Mouse (Mus musculus) ovary, postnatal 14 days (tissue): ENCODE measurements around the gene Chd9.
A peak's percentile ranks its signal among the peaks of the same experiment; 100 is the strongest.

ENCODE experiments used
- DNase-seq: peaks from one replicate; pipeline ENCODE4 v3.0.0; 2022; ENCODE audit warnings: low spot score

Chd9 gene

GRCm38 (mm10) chr8:90839725-90840714 lies 11.9 kb downstream of the Chd9 start:
- no peak for DNase-seq

- DNase-seq = no peak
Measured at GRCm38 (mm10) chr8:90841321-90841720, 13.2 kb downstream of the Chd9 start.

GRCm38 (mm10) chr8:90843127-90843526 lies 15.0 kb downstream of the Chd9 start:
- DNase-seq = no peak

- DNase-seq = no peak
Measured at GRCm38 (mm10) chr8:90844179-90844967, 16.2 kb downstream of the Chd9 start.

DNA sequence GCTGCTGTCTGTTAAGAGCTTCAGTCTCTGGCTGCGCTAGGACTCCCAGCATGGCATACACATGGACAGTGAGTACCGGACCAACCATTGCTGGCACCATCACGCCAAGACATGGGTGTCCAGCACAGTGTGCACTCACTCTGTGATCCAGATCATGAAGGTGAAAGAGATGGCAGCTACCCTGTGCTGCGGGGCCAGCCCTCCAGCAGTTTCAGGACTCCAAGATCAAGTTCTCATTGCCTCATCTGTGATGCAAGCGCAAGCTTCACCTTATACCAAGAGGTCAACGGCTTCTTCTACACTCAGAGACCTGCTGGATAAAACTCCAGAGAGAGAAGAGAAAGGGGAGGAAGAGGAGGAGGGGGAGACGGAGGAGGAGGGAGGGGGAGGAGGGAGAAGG lies 19.8 kb downstream of the Chd9 start:
- DNase-seq = no peak

DNA sequence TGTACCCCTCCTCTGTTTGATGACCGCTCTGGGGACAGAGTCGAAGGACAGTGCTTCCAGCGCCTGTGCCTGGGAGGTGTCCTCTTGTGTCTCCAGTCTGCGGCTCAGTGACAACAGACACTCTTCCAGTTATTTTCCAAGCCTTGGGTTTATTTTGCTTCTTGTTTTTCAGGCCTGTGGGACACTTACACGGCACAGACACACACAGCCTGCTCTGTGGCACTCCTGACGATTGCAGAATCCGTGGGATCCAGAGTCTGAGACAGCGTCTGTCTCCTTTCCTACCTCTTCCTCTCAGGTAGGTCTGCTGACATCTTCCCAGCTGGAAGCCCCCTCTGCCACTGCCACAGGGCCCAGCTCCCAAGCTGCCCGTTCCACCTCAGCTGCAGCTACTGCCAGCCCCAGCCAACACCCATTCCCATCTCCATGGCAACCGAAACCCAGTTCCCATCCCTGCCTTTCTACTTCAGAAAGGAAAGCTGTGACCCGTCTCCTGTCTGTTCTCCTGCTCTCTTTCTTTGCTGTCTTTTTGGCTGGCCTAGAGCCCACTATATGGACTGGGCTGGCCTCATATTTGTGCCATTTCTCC lies 21.4 kb downstream of the Chd9 start:
- DNase-seq = no peak

- DNase-seq = no peak
Measured at GRCm38 (mm10) chr8:90851544-90851943, 23.4 kb downstream of the Chd9 start.

DNA sequence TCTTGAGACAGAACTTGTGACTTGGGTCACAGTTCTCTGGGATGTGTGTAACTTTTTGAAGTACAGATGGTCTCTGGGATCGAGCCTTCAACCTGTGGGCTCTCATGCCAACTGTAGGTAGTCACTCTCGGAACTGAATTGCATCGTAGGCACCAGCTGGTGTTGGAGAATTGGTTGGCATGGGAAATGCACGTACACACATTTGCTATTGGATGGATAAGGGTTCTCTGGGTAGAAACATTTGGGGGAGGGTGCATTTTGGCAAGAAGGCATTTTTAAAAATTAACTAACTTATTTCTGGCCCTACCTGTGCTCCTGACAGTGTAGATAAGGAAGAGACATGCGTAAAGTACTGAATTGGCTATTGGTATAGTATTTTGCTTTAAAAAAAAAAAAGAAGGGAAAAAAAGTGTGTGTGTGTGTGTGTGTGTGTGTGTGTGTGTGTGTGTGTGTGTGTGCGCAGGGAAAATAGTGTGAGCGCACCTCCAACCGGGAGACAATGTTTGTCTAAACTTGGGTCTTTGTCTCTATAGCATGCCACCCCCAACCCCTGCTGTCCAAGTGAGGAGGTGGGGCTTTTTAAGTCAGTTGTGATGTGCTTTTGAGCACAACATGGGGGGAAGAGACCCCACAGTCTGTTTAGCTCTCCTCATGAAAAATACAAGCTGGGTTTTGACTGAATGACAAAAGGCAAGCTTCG lies 26.0 kb downstream of the Chd9 start:
- DNase-seq = no peak

DNA sequence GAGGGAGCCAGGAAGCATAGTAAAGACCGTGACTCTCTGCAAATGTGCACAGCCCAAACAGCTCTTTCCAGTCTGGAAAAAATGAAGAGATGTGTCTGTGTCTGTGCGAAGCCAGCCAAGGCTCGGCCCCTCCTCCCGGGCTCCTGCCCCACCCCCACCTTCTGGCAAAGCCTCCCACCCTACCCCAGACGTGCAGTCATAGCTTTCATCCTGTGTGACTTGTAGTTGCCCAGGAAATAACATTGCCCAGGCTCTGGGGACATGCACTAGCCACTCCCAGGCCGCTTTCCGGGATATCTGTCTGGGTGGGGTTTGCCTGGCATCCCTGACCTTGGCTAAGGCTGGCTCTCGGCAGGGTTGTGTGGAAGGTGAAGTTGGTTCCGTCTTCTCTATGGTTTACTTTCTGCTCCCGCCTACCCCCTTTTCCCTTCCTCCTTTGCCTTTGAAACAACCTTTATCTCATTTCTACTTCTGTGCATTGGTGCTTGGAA lies 26.6 kb downstream of the Chd9 start:
- DNase-seq = no peak

GRCm38 (mm10) chr8:90856171-90856570 lies 28.0 kb downstream of the Chd9 start:
- DNase-seq = no peak

DNA sequence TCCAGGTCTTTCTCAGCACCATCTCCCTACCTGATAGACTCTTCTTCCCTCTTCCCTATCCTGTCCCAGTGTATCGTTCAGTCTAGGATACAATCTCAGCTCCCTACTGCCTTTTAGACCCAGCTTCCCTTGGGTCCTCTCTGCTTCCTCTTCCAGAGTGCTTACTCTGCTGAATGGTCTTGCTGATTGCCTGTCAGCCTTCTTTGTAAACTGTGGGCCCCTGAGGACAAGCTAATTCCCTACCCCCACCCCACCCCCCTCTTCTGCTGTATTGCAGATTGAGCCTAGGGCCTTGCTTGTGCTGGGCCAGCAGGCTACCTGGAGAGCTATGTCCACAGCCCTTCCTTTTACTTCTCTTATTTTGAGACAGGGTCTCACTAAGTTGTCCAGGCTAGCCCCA lies 28.8 kb downstream of the Chd9 start:
- no peak for DNase-seq

GRCm38 (mm10) chr8:90858071-90858470 lies 29.9 kb downstream of the Chd9 start:
- no peak for DNase-seq

- DNase-seq = no peak
Measured at GRCm38 (mm10) chr8:90861266-90861944, 33.3 kb downstream of the Chd9 start.

GRCm38 (mm10) chr8:90862038-90862437 lies 33.9 kb downstream of the Chd9 start:
- DNase-seq = peak; percentile 62

DNA sequence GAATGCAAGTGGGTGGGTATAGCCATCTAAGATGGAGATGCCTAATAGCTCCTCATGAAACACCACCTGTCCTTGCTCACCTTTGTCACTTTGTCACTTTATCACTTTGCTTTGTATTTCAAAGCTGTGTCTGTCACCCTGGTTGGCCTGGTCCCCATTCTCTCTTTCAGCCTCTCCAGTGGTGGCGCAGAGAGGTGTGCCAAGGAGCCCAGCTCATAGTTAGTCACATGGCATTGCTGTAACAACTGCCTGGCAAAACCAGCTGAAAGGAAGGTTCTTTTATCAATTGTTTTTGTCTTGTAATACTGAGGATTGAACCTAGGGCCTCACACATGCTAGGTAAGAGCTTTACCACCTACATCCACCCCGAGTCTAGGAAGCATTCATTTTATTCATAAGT lies 38.9 kb downstream of the Chd9 start:
- DNase-seq = no peak

DNA sequence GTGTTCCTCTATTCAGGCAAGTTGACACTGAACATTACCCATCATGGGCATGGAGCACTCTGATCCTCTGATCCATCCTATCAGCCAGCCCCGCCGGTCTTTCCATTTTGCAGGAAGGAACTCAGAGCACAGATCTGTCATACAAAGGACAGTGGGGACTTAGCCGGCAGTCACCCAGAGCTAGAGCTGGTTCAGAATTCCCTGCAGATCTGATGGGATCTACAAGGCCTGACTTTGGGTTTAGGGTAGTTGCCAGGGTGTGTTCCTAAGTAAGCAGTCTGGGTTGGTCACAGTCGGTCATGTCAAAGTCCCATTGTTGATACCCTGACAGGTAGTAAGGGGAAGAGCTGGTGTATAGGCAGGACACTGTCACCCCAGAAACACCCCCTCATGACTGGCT lies 39.8 kb downstream of the Chd9 start:
- no peak for DNase-seq

DNA sequence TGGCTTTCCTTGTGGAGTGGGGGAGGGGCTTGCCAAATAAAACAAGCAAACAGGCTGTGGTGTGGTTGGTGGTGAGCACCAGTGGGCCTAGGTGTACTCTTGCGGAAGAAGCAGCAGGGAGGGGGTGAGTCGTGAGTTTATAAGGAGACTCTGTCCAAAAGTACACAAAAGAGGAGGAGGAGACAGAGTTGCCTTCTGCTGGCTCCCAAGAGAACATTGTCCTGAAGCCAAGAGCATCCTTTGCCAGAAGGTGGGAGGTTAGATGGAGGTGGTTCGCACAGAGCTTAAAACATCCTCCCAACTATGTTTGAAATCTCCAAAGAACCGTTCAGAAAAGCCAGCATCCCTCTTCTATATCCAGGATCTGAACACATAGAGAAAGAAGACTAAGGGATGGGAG lies 40.2 kb downstream of the Chd9 start:
- DNase-seq = no peak

GRCm38 (mm10) chr8:90869071-90869919 lies 41.1 kb downstream of the Chd9 start:
- DNase-seq = peak; percentile 80

- no peak for DNase-seq
Measured at GRCm38 (mm10) chr8:90869920-90870777, 42.0 kb downstream of the Chd9 start.
